Mouse (Mus musculus) mouse trophoblast stem cell (cell line): ENCODE measurements around the gene Atxn3.

Experiments used
- in situ Hi-C, 2 experiments: fragments of 300-500 bp; cut with MseI, MboI; formaldehyde crosslinking; loops; 2 replicates in 1 of 2; 3 replicates in 1 of 2; pipeline ENCODE4 v1.15.1; 2025

The Atxn3 gene

GRCm38 (mm10) chr12:101893296-101893695 lies 64.8 kb downstream of the Atxn3 start:
- in situ Hi-C loops, result no loop called here

GRCm38 (mm10) chr12:101892832-101893231 lies 65.2 kb downstream of the Atxn3 start:
- in situ Hi-C loops, result no loop called here

- in situ Hi-C loops, result no loop called here
Observed at GRCm38 (mm10) chr12:101891066-101891465, 67.0 kb downstream of the Atxn3 start.

- in situ Hi-C loops, result no loop called here
Observed at GRCm38 (mm10) chr12:101889351-101889750, 68.7 kb downstream of the Atxn3 start.

GRCm38 (mm10) chr12:101888312-101888711 lies 69.7 kb downstream of the Atxn3 start:
- in situ Hi-C loops, result no loop called here

GRCm38 (mm10) chr12:101884926-101885325 lies 73.1 kb downstream of the Atxn3 start:
- in situ Hi-C loops, result no loop called here

GRCm38 (mm10) chr12:101876374-101876773 lies 81.7 kb downstream of the Atxn3 start:
- in situ Hi-C loops, result no loop called here

GRCm38 (mm10) chr12:101875107-101875506 lies 82.9 kb downstream of the Atxn3 start:
- in situ Hi-C loops, result no loop called here
